Mouse (Mus musculus) olfactory bulb, adult 2 months (tissue): Measurements from ENCODE around the gene Nr2f1. TPM values are rescaled to one million over a fixed set of nuclear protein-coding genes. Genes with fewer than 3 reads are reported as not detected.
A peak's percentile ranks its signal among the peaks of the same experiment; 100 is the strongest.

Source experiments
- H3K27ac ChIP-seq: fragments of 200-500 bp; 2 replicates; pipeline ENCODE4 v1.5.1; 2012; ENCODE audit warnings: low read depth, low read length; ENCODE audit not compliant: insufficient read depth
- H3K4me1 ChIP-seq: fragments of 200-500 bp; 2 replicates; pipeline ENCODE4 v1.6.1; 2012; ENCODE audit warnings: low read length; ENCODE audit not compliant: control insufficient read depth, insufficient read depth
- H3K4me3 ChIP-seq: fragments of 200-500 bp; 2 replicates; pipeline ENCODE4 v1.5.1; 2012; ENCODE audit warnings: mild to moderate bottlenecking, low read depth, low read length, moderate library complexity; ENCODE audit not compliant: insufficient read depth
- CTCF ChIP-seq: fragments of 200-500 bp; IDR thresholded peaks from 2 replicates; pipeline ENCODE4 v1.5.1; 2012; ENCODE audit warnings: low read depth, mild to moderate bottlenecking, low read length, moderate library complexity; ENCODE audit not compliant: insufficient read depth
- POLR2A ChIP-seq: fragments of 200-500 bp; IDR thresholded peaks from 2 replicates; pipeline ENCODE4 v1.6.1; 2012; ENCODE audit warnings: mild to moderate bottlenecking, low read depth, low read length, moderate library complexity; ENCODE audit not compliant: insufficient read depth
- WGBS: fragments of 180-500 bp; shearing (Covaris S2); methylation state at CpG from one replicate; pipeline ENCODE4 v1.1.7; 2018; 5-methylcytosine and 5-hydroxymethylcytosine counted together
- polyA plus RNA-seq: library from polyadenylated mRNA; stranded (reverse); fragments of >200 nt; gene quantifications from 2 replicates; pipeline ENCODE4 v1.2.4, GENCODE M21; 2012; ENCODE audit warnings: low replicate concordance; ENCODE audit not compliant: missing spikeins, insufficient read depth, insufficient read length

Nr2f1 gene
- polyA plus RNA-seq, 1 experiment = not detected

DNA sequence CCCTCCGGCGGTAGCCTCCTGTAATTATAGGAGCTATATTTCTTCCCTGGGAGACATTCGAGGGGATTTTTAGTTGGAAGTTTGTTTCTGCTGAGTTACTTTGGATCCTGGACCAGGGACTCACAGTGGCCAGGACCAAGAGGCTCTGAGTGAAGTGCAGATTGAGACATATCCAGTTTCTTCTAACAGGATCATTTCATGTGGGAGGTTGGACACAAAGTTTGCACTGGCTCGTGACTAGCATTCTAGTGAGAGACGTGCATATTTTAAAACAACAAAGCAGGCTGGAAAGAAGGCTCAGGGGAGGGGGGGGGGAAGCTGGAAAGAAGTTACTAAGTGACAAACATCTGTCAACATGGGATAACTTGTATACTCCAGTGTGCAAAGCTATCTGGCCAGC, 16.6 kb downstream of the Nr2f1 start:
- Histone ChIP-seq H3K27ac (no peak overlapping the region), H3K4me1 (peaks cover 4% of the 10 kb centered on the region; the same call in 1 of the 2 replicates), H3K4me3 (no peak overlapping the region)
- 25% methylated on average over 5 of the region's 5 CpGs for WGBS
- TF ChIP-seq CTCF (no peak), POLR2A (no peak)

DNA sequence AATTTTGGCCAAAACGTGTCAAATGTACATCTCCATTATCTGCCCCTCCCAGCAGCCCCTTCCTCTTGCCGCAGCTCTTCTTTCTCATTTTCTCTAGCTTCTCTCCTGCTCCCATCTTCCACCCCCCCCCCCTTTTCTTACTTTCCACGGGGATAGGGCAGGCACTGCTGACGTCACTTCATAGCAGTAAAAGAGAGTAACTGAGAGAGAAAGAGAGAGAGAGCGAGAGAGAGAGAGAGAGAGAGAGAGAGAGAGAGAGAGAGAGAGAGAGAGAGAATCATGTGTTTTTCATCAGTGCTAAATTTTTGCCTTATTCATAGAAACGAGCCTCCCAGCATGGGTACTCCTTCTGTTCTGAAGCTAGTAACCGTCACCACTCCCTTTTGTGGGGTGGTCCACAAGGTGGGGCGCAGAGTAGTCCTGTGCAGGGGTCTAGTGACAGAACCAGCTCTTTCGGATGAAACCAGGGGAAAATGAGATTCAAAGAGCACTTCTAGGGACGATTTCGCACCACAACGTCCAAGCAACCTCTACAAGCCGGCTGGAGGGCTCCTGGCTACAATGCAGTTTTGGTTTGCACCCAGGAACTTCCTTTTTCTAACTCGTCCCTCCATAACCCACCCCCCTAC, 17.5 kb downstream of the Nr2f1 start:
- TF ChIP-seq POLR2A = no peak
- no peak for TF ChIP-seq CTCF
- H3K4me3 ChIP-seq = peak overlapping the region; percentile 18
- 8% methylated on average over 13 of the region's 14 CpGs for WGBS
- peak overlapping the region; percentile 64 for H3K27ac ChIP-seq
- peaks cover 4% of the 10 kb centered on the region; the same call in 1 of the 2 replicates for H3K4me1 ChIP-seq

DNA sequence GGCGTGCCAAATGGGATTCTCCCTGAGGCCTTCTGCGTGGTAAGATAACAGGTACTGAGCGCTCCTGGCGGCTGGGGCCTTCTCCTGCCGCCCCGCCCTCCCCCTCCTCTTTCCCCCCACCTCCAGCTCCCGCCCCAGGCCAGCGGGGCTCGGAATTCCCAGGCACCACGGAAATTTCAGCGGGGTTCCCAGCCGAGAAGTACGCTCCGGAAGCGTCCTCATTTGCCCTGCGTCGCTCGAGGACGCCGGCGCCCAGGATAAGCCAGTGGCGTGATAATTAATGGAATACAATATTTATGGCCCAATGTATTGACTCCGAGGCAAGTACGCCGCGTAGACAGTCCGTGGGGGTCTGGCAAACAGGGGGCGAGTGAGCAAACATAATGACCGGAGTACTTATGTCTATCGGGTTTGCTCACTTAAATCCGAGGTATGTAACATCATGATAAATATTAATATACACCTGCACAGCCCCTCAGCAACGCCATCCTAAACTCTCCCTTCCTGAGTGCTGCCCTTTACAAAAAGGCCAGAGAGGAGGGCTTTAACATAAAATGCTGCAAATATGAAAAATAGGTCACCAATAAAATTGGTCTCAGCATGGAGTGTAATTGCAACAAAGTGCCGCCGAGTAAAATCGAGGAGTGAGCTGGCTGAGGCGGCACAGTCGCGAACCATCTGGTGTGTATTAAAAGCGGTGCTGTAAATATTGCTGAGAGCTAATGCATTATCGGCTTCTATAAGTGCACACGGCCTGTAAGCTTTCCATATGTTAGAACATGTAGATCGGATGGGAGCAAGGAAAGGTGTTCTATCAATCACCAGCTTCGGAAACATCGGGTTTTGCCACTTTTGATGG, 18.3 kb downstream of the Nr2f1 start:
- peaks cover 4% of the 10 kb centered on the region; the same call in 1 of the 2 replicates for H3K4me1 ChIP-seq
- peak overlapping the region; percentile 37 for H3K4me3 ChIP-seq
- H3K27ac ChIP-seq = peak overlapping the region; percentile 62
- TF ChIP-seq CTCF (no peak), POLR2A (no peak)
- 4% methylated on average over 44 of the region's 44 CpGs for WGBS

DNA sequence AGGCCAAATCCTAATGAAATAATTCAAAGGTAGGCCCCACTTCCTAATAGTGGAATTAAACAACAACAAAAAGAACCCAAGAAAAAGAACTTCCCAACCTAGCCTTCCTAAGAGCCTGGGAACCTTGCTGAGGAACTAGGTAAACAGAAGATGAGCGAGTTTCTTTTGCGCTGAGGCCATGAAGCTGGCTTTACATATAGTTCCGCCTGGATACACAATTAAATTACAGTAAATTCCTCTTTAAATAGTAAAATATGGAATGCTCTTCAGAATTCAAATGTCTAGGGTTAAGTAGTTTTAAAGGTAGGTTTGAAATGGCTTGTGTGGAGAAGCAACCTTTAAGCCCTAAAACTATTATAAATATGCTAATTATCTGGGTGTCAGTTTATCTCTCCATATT, 19.3 kb downstream of the Nr2f1 start:
- Histone ChIP-seq H3K4me1 (peaks cover 4% of the 10 kb centered on the region; the same call in 1 of the 2 replicates), H3K27ac (no peak overlapping the region), H3K4me3 (no peak overlapping the region)
- WGBS = 61% methylated on average over 3 of the region's 3 CpGs
- TF ChIP-seq POLR2A (no peak), CTCF (no peak)

- Histone ChIP-seq H3K4me1 (peaks cover 4% of the 10 kb centered on the region; the same call in 1 of the 2 replicates), H3K4me3 (peak overlapping the region; percentile 24; the same call in 1 of the 2 replicates), H3K27ac (no peak overlapping the region)
- TF ChIP-seq POLR2A (no peak), CTCF (no peak)
- WGBS = 13% methylated on average over 38 of the region's 38 CpGs
Measured at GRCm38 (mm10) chr13:78179312-78180097, 20.1 kb downstream of the Nr2f1 start.

GRCm38 (mm10) chr13:78178771-78179170, 20.8 kb downstream of the Nr2f1 start:
- Histone ChIP-seq H3K4me1 (peaks cover 4% of the 10 kb centered on the region; the same call in 1 of the 2 replicates), H3K27ac (no peak overlapping the region), H3K4me3 (no peak overlapping the region)
- TF ChIP-seq CTCF (no peak), POLR2A (no peak)
- WGBS = 28% methylated on average over 5 of the region's 5 CpGs

DNA sequence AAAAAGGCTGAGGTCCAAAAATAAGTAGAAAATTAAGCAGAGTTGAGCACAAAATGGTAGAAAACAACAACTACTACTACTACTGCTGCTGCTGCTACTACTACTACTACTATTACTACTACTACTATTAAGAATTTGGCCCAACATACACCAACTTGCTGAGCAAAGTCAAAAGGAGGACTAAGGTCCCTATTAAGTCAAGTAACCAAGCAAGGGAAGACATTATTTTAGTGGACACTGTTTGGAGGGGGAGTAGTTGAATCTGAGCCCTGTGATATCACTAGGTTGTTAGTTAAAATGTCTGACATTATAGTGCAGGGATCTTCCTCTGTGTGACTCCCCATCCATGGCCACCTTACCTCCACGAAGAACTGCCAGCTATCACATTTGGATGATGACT, 21.5 kb downstream of the Nr2f1 start:
- TF ChIP-seq CTCF (no peak), POLR2A (no peak)
- H3K4me1 ChIP-seq = peaks cover 4% of the 10 kb centered on the region; the same call in 1 of the 2 replicates
- no peak overlapping the region for H3K27ac ChIP-seq
- no peak overlapping the region for H3K4me3 ChIP-seq
- 16% methylated on average over 1 of the region's 1 CpGs for WGBS

GRCm38 (mm10) chr13:78177381-78177950, 22.1 kb downstream of the Nr2f1 start:
- no peak overlapping the region for H3K27ac ChIP-seq
- no peak overlapping the region for H3K4me3 ChIP-seq
- TF ChIP-seq CTCF = no peak
- TF ChIP-seq POLR2A = no peak
- peaks cover 4% of the 10 kb centered on the region; the same call in 1 of the 2 replicates for H3K4me1 ChIP-seq
- 40% methylated on average over 5 of the region's 5 CpGs for WGBS
